Mouse (Mus musculus) thymus, adult 18-20 months (tissue): ENCODE data around the gene Mbnl2.

Experiments used
- DNase-seq, 2 experiments: peaks; one replicate each; pipeline ENCODE4 v3.0.0; 2022; ENCODE audit warnings: mixed read lengths in 2 of 2

The Mbnl2 gene

DNA sequence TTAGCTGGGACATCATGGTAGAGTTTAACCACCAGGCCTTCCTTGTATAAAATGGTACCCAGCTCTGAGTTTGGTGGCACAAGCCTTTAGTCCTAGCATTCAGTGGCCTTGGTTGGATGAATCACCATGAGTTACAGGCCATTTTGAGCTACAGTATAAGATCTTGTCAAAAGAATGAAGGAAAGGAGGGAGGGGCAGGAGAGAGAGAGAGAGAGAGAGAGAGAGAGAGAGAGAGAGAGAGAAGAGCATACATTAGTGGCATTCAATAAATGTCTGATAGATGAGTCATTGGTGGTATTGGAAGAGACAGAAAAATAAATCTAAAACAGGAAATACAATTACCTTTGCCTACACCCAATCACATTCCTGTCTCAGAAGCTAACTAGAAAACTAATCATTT, 165.2 kb downstream of the Mbnl2 start:
- DNase-seq = no peak

DNA sequence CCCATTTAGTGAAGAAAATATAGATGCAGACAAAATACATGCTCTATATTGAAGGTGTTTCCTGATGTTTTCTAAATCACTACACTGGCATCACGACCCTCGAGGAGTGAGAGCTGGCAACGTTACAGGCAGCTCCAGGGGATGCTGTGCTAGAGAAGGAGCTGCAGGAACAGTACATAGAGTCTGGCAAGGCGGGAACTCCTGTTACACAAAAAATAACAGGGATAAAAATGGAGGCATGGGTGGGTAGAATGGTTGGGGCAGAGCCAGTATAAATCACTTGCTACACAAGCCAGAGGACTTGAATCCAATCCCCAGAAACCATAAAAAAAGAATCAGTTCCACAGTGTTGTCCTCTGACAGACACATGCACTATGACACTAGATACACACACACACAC, 165.8 kb downstream of the Mbnl2 start:
- no peak for DNase-seq

GRCm38 (mm10) chr14:120441836-120442235, 166.4 kb downstream of the Mbnl2 start:
- DNase-seq = no peak

DNA sequence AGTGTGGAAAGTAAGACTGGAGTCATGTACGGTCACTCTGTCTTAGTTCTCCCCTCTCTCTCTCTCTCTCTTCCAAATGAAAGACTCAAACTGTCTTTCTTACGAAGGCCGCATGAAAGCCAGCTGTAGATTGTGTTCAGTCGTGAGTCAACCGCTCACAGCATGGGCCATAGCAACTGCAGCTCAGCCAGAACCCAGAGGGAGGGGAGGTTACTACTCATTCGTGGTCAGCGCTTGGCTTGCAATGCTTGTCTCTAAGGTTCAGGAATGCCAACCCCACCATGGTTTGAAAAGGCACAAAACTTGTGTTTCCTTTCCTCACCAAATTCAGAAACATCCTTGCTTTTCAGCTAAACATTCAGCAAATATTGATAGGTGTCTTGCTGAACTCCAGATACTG, 178.8 kb downstream of the Mbnl2 start:
- DNase-seq = no peak

DNA sequence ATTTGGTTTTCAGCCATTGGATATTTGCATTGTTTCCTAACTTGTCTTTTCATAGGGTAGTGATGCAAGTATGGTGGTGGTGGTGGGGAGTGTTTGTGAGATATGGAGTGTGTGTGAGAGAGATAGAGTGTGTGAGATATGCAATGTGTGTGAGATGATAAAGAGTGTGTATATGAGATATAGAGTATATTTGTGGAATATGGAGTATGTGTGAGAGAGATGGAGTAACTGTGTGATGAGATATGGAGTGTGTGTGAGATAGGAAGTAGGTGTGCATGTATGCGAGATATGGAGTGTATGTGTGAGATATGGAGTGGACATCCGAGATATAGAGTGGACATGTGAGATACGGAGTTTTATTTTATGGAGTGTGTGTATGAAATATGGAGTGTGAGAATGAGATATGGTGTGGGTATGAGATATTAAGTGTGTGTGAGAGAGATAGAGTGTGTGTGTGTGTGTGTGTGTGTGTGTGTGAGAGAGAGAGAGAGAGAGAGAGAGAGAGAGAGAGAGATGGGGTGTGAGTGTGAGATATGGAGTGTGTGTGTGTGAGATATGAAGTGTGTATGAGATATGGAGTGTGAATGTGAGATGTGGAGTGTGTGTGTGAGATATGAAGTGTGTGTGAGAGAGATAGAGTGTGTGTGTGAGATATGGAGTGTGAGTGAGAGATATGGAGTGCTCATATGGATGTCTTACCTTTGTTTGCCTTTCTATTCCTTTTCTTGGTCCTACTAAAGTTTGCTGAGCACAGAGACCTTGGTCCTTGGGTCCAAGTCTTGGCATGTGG, 188.7 kb downstream of the Mbnl2 start:
- DNase-seq = no peak

- DNase-seq = no peak
These were observed 191.3 kb downstream of the Mbnl2 start for GRCm38 (mm10) chr14:120466816-120467215.

GRCm38 (mm10) chr14:120469126-120469790, 193.8 kb downstream of the Mbnl2 start:
- no peak for DNase-seq

GRCm38 (mm10) chr14:120476186-120476697, 200.8 kb downstream of the Mbnl2 start:
- no peak for DNase-seq

DNA sequence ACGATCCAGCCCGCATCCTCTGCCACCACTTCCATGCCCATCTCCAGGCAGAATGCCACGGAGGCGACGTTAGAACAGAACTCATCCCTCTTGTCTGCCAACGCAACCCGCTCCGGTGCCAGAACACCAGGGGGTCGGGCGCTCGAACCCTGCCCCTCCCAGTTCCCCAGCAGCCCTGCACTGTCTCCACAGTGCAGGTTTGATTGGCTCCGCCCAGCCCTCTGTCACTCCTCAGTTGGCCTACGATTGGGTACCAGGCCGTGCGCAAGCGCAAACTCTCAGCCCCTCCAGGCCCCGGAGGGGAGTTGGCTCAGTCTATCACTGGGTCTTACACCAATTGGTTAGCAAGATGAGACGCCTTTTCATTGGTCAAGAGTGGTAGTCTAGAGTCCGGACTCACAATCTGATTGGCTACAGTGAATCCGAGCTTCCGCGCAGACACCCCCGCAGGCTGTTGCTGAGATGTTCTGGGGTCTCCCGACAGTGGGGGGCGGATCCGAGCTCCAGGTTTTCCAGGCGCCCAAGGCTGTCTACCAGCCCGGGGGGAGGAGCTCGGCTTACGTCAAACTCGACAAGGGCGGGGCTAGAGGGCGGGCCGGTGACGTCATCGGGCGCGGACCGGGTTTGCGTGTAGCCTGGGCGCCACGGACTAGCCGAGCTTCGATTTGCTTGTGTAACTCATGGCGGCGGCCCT, 202.0 kb downstream of the Mbnl2 start:
- DNase-seq = peak; percentile 94 to 97

DNA sequence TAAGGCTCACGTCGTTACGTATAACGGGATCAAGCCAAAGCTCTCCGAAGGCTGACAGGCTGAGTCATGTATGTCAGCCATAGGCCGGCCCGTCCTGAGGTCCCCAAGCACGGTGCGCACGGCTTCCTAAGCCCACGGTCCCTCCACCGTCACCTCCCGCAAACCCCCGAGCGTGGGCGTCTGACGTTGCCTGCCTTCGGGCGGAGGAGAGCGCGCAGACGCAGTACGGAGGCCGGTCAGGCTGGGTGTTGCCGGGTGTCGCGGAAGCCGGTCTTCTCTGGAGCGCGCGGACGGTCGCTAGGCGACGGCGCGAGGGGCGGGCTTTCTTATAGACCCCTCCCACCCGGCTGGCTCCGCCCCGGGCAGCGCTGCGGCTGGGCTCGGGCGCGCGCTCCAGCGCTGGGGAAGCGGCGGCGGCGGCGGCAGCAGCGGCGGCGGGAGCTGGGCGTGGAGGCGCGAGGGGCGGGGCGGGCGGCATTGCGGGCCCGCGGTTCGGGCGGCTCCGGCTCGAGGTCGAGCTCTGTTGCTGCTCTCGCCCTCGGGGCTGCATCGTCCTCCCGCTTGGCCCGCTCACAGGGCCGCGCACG, 202.6 kb downstream of the Mbnl2 start, which contains the start of gene Rap2a:
Gene Rap2a (plus strand): TSS at position 463 of the 587 bp plus-strand sequence.
- peak; percentile 92 to 96 for DNase-seq

- DNase-seq = peak; percentile 44 to 54
These were observed 203.3 kb downstream of the Mbnl2 start for GRCm38 (mm10) chr14:120478641-120479341.

- no peak for DNase-seq
These were observed 205.0 kb downstream of the Mbnl2 start for GRCm38 (mm10) chr14:120480341-120480900.

DNA sequence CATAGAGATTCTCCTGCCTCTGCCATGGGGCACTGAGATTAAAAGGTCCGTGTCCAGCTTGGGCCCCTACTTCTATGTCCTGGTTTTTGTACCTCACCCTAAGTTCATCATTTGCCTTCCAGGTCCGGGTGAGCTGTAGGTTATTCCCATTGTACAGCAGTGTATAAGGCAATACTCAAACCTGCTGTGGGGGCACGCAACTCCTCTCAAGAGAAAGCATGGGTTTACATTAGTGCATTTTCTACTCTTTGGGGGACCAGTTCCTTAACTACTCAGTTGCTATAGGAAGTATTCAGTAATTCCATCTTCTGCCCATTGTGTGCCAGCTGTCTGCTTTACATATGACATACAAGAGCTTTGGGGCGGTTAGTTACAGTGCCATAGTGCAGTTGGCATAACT, 205.5 kb downstream of the Mbnl2 start:
- DNase-seq = no peak
